In the genomic region with DNA sequence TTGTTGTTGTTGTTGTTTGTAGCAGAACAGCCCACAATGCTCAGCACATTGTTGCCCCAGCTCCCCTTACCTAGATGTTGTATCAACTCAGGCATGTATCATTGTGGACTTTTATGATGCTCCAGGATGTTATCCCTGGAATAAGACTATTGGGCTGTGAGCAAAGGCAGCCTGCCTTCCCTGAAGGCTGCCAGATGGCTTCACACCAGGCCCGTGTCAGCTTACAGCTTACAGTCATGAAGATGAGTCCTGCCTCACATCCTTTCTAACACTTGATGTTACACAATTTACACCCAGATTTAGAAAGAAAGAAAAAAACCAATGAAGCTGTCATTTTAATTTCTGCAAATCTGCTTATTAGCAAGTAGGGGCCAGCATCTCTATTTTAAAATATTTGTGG, we compare ENCODE assay signal across 13 mouse cellular contexts.
A peak's percentile ranks its signal among the peaks of the same experiment; 100 is the strongest.
DNase-seq lines count a peak whose midpoint lies in the region; ATAC-seq and TF ChIP-seq lines count a peak whose summit lies in the region.
"Had no signal": no experiment of that assay in that cellular context is flagged by ENCODE, and none has a peak within 500 bp of the region (broad histone marks: within the 10 kb centered on the region; RNA-seq: fewer than 3 reads in every experiment).

No protein-coding gene starts in this region.

- no peak overlapping the region for H3K9ac ChIP-seq in midbrain, postnatal 0 days (replicated peaks; ENCODE audit: low read length, poor library complexity, severe bottlenecking)
- no peak overlapping the region for H3K9ac ChIP-seq in midbrain, embryonic 14.5 days (replicated peaks; ENCODE audit: low read length)
- H3K9ac ChIP-seq: embryonic facial prominence, embryonic 15.5 days; lung, embryonic 14.5 days; midbrain, embryonic 13.5 days; neural tube, embryonic 15.5 days had no signal

- WGBS in midbrain, postnatal 0 days: 60% methylated on average over 1 of the region's 1 CpGs
- 74% methylated on average over 1 of the region's 1 CpGs for WGBS in midbrain, embryonic 14.5 days

- no peaks in the 10 kb centered on the region for H3K27me3 ChIP-seq in midbrain, postnatal 0 days (ENCODE audit: insufficient read depth, low read length)
- no peaks in the 10 kb centered on the region for H3K27me3 ChIP-seq in midbrain, embryonic 14.5 days (ENCODE audit: control insufficient read depth, insufficient read depth, low read length)
- H3K27me3 ChIP-seq: embryonic facial prominence, embryonic 15.5 days; midbrain, embryonic 13.5 days; neural tube, embryonic 15.5 days had no signal

- peak; percentile 5 for DNase-seq in cerebellum, adult 11 months
- DNase-seq in midbrain, postnatal 0 days (ENCODE audit: low spot score): peak; percentile 62
- no peak for DNase-seq in midbrain, embryonic 14.5 days
- DNase-seq in left cerebral cortex, adult 18-20 months (ENCODE audit: low spot score in 2 of 2): peak; percentile 25 to 44
- DNase-seq in skeletal muscle tissue, adult 2 months (ENCODE audit: low read depth, low spot score): peak; percentile 29
- DNase-seq in kidney, adult 9 months: no peak
- DNase-seq: lung, embryonic 14.5 days had no signal

- H3K4me3 ChIP-seq in midbrain, postnatal 0 days (ENCODE audit: low read depth, low read length): no peak overlapping the region
- H3K4me3 ChIP-seq in midbrain, embryonic 14.5 days (replicated peaks; ENCODE audit: low read depth, low read length): no peak overlapping the region
- H3K4me3 ChIP-seq: embryonic facial prominence, embryonic 15.5 days; midbrain, embryonic 13.5 days; neural tube, embryonic 15.5 days had no signal

- no peaks in the 10 kb centered on the region for H3K4me1 ChIP-seq in midbrain, postnatal 0 days (ENCODE audit: insufficient read depth, low read length)
- no peaks in the 10 kb centered on the region for H3K4me1 ChIP-seq in midbrain, embryonic 14.5 days (ENCODE audit: control insufficient read depth, insufficient read depth, low read length)
- H3K4me1 ChIP-seq: embryonic facial prominence, embryonic 15.5 days; midbrain, embryonic 13.5 days; neural tube, embryonic 15.5 days had no signal

- no peaks in the 10 kb centered on the region for H3K9me3 ChIP-seq in midbrain, postnatal 0 days (ENCODE audit: low read length)
- no peaks in the 10 kb centered on the region for H3K9me3 ChIP-seq in midbrain, embryonic 14.5 days (ENCODE audit: control insufficient read depth, low read length)
- H3K9me3 ChIP-seq: embryonic facial prominence, embryonic 15.5 days; midbrain, embryonic 13.5 days; neural tube, embryonic 15.5 days had no signal

- no peak for ATAC-seq in cerebellum, adult (ENCODE audit: insufficient number of reproducible peaks, low FRiP score, low TSS enrichment)
- ATAC-seq in midbrain, postnatal 0 days (ENCODE audit: low FRiP score): no peak
- no peak for ATAC-seq in midbrain, embryonic 14.5 days (ENCODE audit: low FRiP score, low TSS enrichment)
- ATAC-seq in erythroblast, adult 5-6 weeks (replicated peaks; ENCODE audit: low FRiP score, poor library complexity, severe bottlenecking): no peak
- ATAC-seq: hindbrain, embryonic 16.5 days; midbrain, embryonic 13.5 days had no signal

- H3K27ac ChIP-seq in midbrain, postnatal 0 days (ENCODE audit: low read depth, low read length): no peak overlapping the region
- H3K27ac ChIP-seq in midbrain, embryonic 14.5 days (replicated peaks; ENCODE audit: low read depth, low read length): no peak overlapping the region
- H3K27ac ChIP-seq: embryonic facial prominence, embryonic 15.5 days; midbrain, embryonic 13.5 days; neural tube, embryonic 15.5 days had no signal

- H3K36me3 ChIP-seq in midbrain, postnatal 0 days (ENCODE audit: insufficient read depth, low read length): no peaks in the 10 kb centered on the region
- no peaks in the 10 kb centered on the region for H3K36me3 ChIP-seq in midbrain, embryonic 14.5 days (ENCODE audit: control insufficient read depth, insufficient read depth, low read length)
- H3K36me3 ChIP-seq: embryonic facial prominence, embryonic 15.5 days; midbrain, embryonic 13.5 days; neural tube, embryonic 15.5 days had no signal

- TF ChIP-seq CTCF in midbrain, postnatal 0 days (IDR thresholded peaks at IDR 0.05): no peak

- H3K4me2 ChIP-seq in midbrain, postnatal 0 days (ENCODE audit: low read depth, low read length, poor library complexity, severe bottlenecking): no peak overlapping the region
- no peak overlapping the region for H3K4me2 ChIP-seq in midbrain, embryonic 14.5 days (ENCODE audit: low read length)
- H3K4me2 ChIP-seq: embryonic facial prominence, embryonic 15.5 days; lung, embryonic 14.5 days; midbrain, embryonic 13.5 days; neural tube, embryonic 15.5 days had no signal

Comparison
In these comparisons a context has a peak if more than half of its experiments do, and no peak if none do; other contexts are left out.
1. DNase-seq: peak in cerebellum, adult 11 months (single experiment), midbrain, postnatal 0 days (single experiment), left cerebral cortex, adult 18-20 months (2 of 2) and skeletal muscle tissue, adult 2 months (single experiment); none in midbrain, embryonic 14.5 days (single experiment) and kidney, adult 9 months (single experiment).